Mouse (Mus musculus) forebrain, embryonic 12.5 days (tissue): ENCODE results near the gene Cfap43. TPM values are rescaled to one million over a fixed set of nuclear protein-coding genes. Genes with fewer than 3 reads are reported as not detected.

Experiments
- ATAC-seq: fragments of 200-750 bp; cut with Nextera tagmentation; 2 replicates; pipeline ENCODE4 v1.8.0; 2017; ENCODE audit warnings: moderate TSS enrichment; ENCODE audit not compliant: low FRiP score
- H3K27ac ChIP-seq: fragments of 300-500 bp; sonication (generic); 2 replicates; pipeline ENCODE4 v1.5.1; 2016; ENCODE audit warnings: mild to moderate bottlenecking
- H3K27me3 ChIP-seq: fragments of 300-500 bp; sonication (generic); 2 replicates; pipeline ENCODE4 v1.6.1; 2016; ENCODE audit warnings: mild to moderate bottlenecking
- H3K36me3 ChIP-seq: fragments of 300-500 bp; sonication (generic); replicated peaks from 2 replicates; pipeline ENCODE4 v1.6.1; 2016; ENCODE audit warnings: mild to moderate bottlenecking
- H3K4me1 ChIP-seq: fragments of 300-500 bp; sonication (generic); 2 replicates; pipeline ENCODE4 v1.6.1; 2016
- H3K4me2 ChIP-seq: fragments of 300-500 bp; sonication (generic); 2 replicates; pipeline ENCODE4 v1.6.1; 2016; ENCODE audit warnings: mild to moderate bottlenecking, moderate library complexity
- H3K4me3 ChIP-seq: fragments of 300-500 bp; sonication (generic); replicated peaks from 2 replicates; pipeline ENCODE4 v1.5.1; 2016; ENCODE audit warnings: mild to moderate bottlenecking
- H3K9ac ChIP-seq: fragments of 300-500 bp; sonication (generic); 2 replicates; pipeline ENCODE4 v1.6.1; 2016; ENCODE audit warnings: mild to moderate bottlenecking
- H3K9me3 ChIP-seq: fragments of 300-500 bp; sonication (generic); 2 replicates; pipeline ENCODE4 v1.6.1; 2016
- WGBS: fragments of 180-500 bp; shearing (Covaris S2); methylation state at CpG from one replicate; pipeline ENCODE4 v1.1.7; 2016; 5-methylcytosine and 5-hydroxymethylcytosine counted together
- polyA plus RNA-seq: library from polyadenylated mRNA; unstranded; fragments of >200 nt; fragmentation: Nextera tagmentation; extraction: Ambion mirVana; gene quantifications from 2 replicates; pipeline ENCODE4 v1.2.1, GENCODE M21; 2016

Cfap43 gene
- polyA plus RNA-seq, 1 experiment from 2014 or later: 0.37 TPM

DNA sequence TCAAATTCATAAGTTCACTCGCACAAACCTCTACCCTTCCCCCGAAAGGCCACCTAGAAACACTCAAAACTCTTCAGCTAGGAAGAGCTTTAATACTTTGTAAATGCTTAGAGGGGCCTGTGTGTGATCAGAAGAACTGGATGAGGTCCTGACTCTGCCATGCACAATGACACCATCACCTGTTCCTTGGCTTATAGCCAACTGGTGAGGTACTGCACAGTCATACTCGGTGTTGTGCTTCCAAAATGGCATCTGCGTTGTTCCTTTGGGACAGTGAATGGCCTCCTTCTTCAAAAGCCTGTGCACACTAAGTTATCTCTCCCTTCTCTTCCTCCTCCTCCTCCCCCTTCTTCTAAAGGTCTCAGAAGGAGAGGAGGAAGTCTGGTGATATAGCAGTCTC lies 8.3 kb downstream of the Cfap43 start:
- Histone ChIP-seq H3K27ac (peak overlapping the region; percentile 97), H3K4me1 (peaks cover 27% of the 10 kb centered on the region), H3K27me3 (no peaks in the 10 kb centered on the region), H3K36me3 (0 out of 2 replicates have a peak, but pooled peaks cover 7% of the 10 kb centered on the region), H3K9me3 (no peaks in the 10 kb centered on the region), H3K9ac (no peak overlapping the region), H3K4me2 (no peak overlapping the region; the same call in 1 of the 2 replicates), H3K4me3 (no peak overlapping the region)
- WGBS: 93% methylated on average over 4 of the region's 4 CpGs
- no peak for ATAC-seq

DNA sequence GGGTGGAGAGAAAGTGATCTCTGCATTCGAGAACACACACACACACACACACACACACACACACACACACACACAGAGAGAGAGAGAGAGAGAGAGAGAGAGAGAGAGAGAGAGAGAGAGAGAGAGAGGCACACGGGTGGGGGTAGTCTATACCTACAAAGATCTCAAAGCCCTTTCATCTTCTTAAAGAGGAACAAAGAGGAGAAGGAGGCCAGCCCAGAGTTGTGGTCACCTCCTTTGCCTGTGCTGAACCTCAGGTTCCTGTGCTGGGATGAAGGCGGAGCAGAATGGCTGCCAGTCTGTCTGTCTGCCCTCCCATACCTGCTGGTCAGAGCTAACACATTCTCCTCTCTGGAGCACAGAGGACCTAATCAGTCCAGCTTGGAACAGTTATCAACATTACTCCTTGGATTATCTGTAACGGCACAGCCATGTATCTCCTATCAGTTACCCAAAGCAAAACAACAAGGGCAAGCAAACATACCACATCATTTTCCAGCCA lies 8.9 kb downstream of the Cfap43 start:
- Histone ChIP-seq H3K4me3 (peak overlapping the region; percentile 38), H3K36me3 (0 out of 2 replicates have a peak, but pooled peaks cover 7% of the 10 kb centered on the region), H3K4me1 (peaks cover 30% of the 10 kb centered on the region), H3K4me2 (peak overlapping the region; percentile 62), H3K27me3 (no peaks in the 10 kb centered on the region), H3K9ac (peak overlapping the region; percentile 69), H3K27ac (peak overlapping the region; percentile 97), H3K9me3 (no peaks in the 10 kb centered on the region)
- 28% methylated on average over 4 of the region's 4 CpGs for WGBS
- ATAC-seq: peak; percentile 18; the same call in 1 of the 2 replicates

DNA sequence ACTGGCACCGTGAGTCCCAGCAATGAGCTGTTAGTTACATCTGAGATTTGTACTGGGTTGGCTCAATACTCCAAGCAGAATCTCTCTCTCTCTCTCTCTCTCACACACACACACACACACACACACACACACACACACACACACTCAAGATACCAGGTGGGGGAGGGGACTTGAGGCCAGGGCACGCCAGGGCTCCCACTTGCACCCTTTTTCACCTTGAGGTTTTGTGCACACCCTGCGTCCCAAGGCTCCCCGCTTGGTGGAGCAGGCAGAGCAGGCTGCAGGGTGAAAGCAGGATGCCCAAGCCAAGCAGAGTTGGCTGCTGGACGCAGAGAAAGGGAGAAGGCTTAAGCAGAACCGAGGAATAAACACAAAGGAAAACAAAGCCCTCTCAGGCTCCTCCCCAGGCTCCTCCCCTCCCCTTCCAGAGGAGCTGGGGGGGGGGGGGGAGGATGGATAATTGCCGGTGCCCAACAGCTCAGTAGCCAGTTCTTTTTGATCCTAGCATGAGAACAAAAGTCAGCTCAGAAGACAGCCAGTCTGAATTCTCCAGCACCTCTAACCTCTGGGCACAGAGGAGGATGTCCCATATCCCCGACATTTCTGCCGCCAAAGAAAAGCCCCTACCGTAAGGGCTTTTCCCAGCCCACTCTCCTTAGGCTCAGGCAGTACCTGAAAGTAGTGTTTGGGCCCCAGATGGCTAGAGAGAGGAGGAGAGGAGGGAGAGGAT lies 9.5 kb downstream of the Cfap43 start:
- peak overlapping the region; percentile 97 for H3K27ac ChIP-seq
- H3K9me3 ChIP-seq: no peaks in the 10 kb centered on the region
- H3K9ac ChIP-seq: peak overlapping the region; percentile 69
- 0 out of 2 replicates have a peak, but pooled peaks cover 7% of the 10 kb centered on the region for H3K36me3 ChIP-seq
- whole genome bisulfite sequencing: 1% methylated on average over 10 of the region's 10 CpGs
- H3K4me2 ChIP-seq: peak overlapping the region; percentile 62
- H3K27me3 ChIP-seq: no peaks in the 10 kb centered on the region
- H3K4me3 ChIP-seq: peak overlapping the region; percentile 38
- peaks cover 30% of the 10 kb centered on the region for H3K4me1 ChIP-seq
- ATAC-seq: peak; percentile 89

DNA sequence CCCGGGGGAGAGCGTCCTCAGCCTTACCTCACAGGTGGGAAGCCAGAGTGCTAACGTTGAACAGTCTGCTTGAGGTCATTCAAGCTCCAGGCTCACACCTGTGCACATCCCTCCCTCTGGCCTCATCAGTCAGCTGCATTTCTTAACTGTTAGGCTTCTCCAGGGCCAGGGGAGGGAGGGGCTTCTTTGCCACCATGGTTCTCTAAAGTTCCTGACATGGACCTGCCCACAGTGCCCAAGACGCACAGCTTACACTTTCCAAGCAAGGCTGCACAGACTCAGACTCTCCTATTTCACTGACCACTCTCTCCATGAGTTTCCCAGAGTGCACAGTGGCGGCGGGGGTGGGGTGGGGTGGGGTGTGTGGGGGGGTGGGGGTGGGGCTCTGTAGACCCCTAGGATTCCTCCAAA lies 10.1 kb downstream of the Cfap43 start:
- Histone ChIP-seq H3K4me2 (peak overlapping the region; percentile 62), H3K4me1 (peaks cover 30% of the 10 kb centered on the region), H3K4me3 (peak overlapping the region; percentile 38), H3K27ac (peak overlapping the region; percentile 97), H3K9ac (peak overlapping the region; percentile 69), H3K36me3 (0 out of 2 replicates have a peak, but pooled peaks cover 7% of the 10 kb centered on the region), H3K27me3 (no peaks in the 10 kb centered on the region), H3K9me3 (no peaks in the 10 kb centered on the region)
- WGBS: 20% methylated on average over 6 of the region's 6 CpGs
- ATAC-seq: peak; percentile 59

DNA sequence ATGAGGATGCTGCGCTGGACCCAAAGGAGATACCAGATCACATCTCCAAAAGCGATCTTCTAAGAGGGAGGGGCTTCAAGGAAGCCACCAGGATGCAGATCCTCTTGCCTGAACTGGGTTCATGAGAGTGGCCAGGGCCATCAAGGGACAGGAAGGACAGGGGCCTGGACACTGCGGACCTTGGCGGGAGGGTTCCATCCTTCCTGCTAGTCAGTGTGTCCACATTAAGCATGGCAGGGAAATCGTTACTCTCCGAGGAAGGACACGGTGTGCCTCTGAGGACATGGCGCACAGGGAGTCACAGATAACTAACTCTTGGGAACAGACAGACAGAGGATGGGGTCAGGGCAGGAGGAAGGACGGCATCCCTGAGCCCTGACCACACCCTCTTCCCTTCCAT lies 11.5 kb downstream of the Cfap43 start:
- ATAC-seq: no peak
- Histone ChIP-seq H3K9ac (no peak overlapping the region), H3K4me2 (no peak overlapping the region), H3K4me1 (peaks cover 40% of the 10 kb centered on the region), H3K36me3 (0 out of 2 replicates have a peak, but pooled peaks cover 7% of the 10 kb centered on the region), H3K9me3 (no peaks in the 10 kb centered on the region), H3K27ac (no peak overlapping the region), H3K4me3 (no peak overlapping the region), H3K27me3 (no peaks in the 10 kb centered on the region)
- WGBS: 94% methylated on average over 9 of the region's 9 CpGs

DNA sequence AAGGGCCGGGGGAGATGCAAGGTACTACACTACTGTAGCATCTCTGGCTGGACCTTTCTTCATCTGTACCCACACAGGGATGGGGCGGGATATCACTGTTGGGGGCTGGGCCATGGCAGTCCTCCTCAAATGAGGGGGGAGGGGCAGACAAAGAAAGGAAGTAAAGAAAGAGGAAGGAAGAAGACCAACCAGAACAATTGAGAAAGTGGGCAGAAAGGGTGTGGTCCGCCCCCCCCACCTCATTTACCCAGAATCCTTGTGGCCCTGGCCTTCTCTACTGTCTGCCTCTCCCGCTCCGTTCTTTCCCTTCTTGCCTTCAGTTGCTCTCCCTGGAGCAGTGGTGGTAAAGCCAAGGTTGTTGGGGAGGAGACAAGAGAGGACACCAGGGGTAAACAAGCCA lies 13.5 kb downstream of the Cfap43 start:
- H3K27ac ChIP-seq: no peak overlapping the region
- H3K9ac ChIP-seq: no peak overlapping the region
- peaks cover 36% of the 10 kb centered on the region for H3K4me1 ChIP-seq
- H3K4me2 ChIP-seq: no peak overlapping the region
- H3K36me3 ChIP-seq: no peaks in the 10 kb centered on the region
- no peaks in the 10 kb centered on the region for H3K9me3 ChIP-seq
- no peak overlapping the region for H3K4me3 ChIP-seq
- WGBS: 91% methylated on average over 5 of the region's 5 CpGs
- H3K27me3 ChIP-seq: no peaks in the 10 kb centered on the region
- no peak for ATAC-seq

DNA sequence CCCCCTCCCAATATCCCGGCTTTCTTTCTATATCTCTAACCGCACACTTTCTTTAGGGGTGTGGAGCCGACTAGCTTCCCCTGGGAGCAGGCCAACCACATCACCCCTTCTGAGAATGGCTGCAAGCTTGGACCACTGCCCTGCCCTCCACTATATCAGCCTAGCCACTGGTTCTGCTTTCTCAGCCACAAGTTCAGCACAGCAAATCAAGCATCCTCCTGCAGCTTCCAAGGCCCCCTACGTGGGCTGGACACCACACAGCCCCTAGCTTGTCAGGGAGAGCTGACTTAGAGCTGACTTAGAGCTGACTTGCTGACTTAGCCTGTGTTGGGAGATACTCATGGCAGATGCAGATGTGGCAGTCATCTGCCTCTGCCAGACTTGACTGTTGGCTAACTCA lies 14.0 kb downstream of the Cfap43 start:
- H3K27me3 ChIP-seq: no peaks in the 10 kb centered on the region
- no peaks in the 10 kb centered on the region for H3K9me3 ChIP-seq
- ATAC-seq: no peak
- no peak overlapping the region for H3K9ac ChIP-seq
- no peak overlapping the region for H3K4me3 ChIP-seq
- no peak overlapping the region for H3K4me2 ChIP-seq
- H3K27ac ChIP-seq: no peak overlapping the region
- peaks cover 31% of the 10 kb centered on the region for H3K4me1 ChIP-seq
- 92% methylated on average over 4 of the region's 4 CpGs for WGBS
- no peaks in the 10 kb centered on the region for H3K36me3 ChIP-seq

DNA sequence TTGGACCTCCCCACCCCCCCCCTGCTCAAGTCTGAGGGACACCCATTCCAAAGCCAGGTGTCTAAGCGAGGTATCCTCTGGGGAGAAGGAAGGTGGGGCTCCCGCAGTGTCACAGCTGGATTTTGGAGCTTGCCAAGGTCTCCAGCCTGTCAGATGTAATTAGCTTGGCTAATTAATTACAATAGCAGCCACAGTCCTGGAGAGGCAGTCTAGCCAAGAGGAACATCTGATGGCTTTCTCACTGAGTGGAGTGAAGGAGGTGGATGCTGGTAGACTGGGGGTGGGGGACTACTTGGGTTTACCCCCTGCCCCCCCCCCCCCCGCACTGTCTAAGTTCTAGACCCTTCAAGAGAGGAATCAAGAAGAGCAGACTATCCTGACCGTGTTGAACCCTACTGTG lies 15.4 kb downstream of the Cfap43 start:
- no peak overlapping the region for H3K4me2 ChIP-seq
- no peak overlapping the region for H3K9ac ChIP-seq
- WGBS: 48% methylated on average over 4 of the region's 4 CpGs
- H3K36me3 ChIP-seq: no peaks in the 10 kb centered on the region; the same call in 1 of the 2 replicates
- H3K27me3 ChIP-seq: no peaks in the 10 kb centered on the region
- H3K27ac ChIP-seq: no peak overlapping the region
- no peaks in the 10 kb centered on the region for H3K9me3 ChIP-seq
- peaks cover 18% of the 10 kb centered on the region for H3K4me1 ChIP-seq
- no peak overlapping the region for H3K4me3 ChIP-seq
- ATAC-seq: peak; percentile 32; the same call in 1 of the 2 replicates

DNA sequence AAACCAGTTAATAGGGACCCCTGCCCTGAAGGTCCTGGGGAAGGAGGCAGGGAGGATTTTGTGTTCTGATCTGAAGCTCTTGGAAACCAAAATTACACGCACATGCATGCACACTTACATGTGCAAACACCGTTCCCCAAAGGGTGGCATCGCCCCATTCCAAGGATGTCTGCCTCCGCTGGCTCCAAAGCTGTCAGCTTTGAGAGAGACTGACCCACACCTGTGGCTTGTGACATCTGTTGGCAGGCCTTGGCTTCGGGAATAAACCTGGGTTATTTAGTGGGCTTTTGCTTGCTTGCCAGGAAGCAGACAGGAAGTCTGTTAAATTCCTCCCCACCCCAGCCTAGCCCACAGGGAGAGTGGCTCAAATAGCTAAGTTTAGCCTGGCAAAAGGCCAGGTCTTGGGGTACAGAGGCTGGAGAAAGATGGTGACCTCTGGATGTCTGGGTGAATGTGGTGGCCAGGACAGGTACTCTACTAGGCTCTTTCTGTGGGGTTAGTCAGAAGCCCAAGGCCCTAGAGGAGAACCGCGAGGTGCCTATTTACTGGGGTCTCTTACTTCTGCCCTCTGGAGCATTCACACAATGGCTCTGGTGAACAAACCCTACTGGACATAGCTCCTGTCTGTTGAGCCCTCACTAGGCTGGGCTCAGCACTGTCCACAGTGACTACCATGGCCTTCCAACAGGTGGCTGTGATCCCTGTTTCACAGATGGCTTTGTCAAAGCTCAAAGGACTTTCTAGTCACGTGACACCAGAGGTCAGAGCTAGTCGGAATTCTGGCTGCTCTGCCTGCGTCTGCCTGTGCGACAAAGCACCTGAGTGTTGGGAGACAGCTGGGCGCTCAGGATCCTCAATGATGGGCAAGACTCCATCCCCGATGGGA lies 16.5 kb downstream of the Cfap43 start:
- Histone ChIP-seq H3K27ac (no peak overlapping the region), H3K4me3 (no peak overlapping the region), H3K9ac (no peak overlapping the region), H3K4me2 (no peak overlapping the region), H3K36me3 (peaks cover 6% of the 10 kb centered on the region), H3K9me3 (no peaks in the 10 kb centered on the region), H3K4me1 (peaks cover 13% of the 10 kb centered on the region), H3K27me3 (no peaks in the 10 kb centered on the region)
- no peak for ATAC-seq
- 76% methylated on average over 13 of the region's 13 CpGs for WGBS

DNA sequence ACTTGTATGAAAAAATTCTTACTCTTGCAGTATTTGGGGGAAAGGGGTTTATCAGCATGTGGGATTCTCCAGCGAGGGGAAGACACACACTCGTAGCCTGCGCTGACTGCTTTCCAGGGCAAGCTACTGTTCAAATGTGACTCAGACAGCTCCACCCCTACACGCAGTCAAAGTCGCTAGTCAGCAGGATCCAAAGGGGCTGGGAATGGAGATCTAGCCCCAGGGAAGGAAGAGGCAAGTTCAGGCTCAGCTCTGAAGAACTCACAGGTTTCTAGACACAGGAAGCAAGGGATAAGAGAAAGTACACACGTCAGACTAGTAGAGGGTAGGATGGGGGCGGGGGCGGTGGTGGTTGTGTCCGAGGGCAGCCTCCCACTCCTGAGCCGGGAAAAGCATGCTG lies 18.5 kb downstream of the Cfap43 start:
- no peak overlapping the region for H3K27ac ChIP-seq
- no peak for ATAC-seq
- no peaks in the 10 kb centered on the region for H3K9me3 ChIP-seq
- H3K4me2 ChIP-seq: no peak overlapping the region
- H3K4me1 ChIP-seq: peaks cover 13% of the 10 kb centered on the region
- H3K4me3 ChIP-seq: no peak overlapping the region
- no peaks in the 10 kb centered on the region for H3K27me3 ChIP-seq
- 89% methylated on average over 10 of the region's 10 CpGs for WGBS
- no peak overlapping the region for H3K9ac ChIP-seq
- H3K36me3 ChIP-seq: peaks cover 26% of the 10 kb centered on the region

DNA sequence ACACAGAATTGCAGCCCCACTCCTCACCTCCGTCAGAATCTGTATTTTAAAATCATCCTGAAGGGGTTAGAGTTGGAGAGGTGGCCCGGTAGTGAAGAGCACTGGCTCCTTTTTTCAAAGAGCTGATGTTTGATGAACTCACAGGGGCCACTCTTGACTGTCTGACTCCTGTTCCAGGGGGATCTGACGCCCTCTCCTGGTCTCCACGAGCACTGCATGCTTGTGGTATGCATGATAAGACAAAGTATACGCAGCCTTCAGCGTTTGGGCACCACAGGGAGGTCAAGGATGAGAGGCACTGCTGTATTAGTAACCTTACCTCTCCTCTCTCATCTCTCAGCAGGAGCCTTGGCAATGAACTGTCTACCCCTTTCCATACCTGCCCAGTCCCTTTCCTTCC lies 19.1 kb downstream of the Cfap43 start:
- Histone ChIP-seq H3K9ac (no peak overlapping the region), H3K27me3 (no peaks in the 10 kb centered on the region), H3K27ac (no peak overlapping the region), H3K9me3 (no peaks in the 10 kb centered on the region), H3K4me2 (no peak overlapping the region), H3K36me3 (peaks cover 32% of the 10 kb centered on the region), H3K4me1 (peaks cover 10% of the 10 kb centered on the region), H3K4me3 (no peak overlapping the region)
- WGBS: 70% methylated on average over 6 of the region's 6 CpGs
- ATAC-seq: no peak

DNA sequence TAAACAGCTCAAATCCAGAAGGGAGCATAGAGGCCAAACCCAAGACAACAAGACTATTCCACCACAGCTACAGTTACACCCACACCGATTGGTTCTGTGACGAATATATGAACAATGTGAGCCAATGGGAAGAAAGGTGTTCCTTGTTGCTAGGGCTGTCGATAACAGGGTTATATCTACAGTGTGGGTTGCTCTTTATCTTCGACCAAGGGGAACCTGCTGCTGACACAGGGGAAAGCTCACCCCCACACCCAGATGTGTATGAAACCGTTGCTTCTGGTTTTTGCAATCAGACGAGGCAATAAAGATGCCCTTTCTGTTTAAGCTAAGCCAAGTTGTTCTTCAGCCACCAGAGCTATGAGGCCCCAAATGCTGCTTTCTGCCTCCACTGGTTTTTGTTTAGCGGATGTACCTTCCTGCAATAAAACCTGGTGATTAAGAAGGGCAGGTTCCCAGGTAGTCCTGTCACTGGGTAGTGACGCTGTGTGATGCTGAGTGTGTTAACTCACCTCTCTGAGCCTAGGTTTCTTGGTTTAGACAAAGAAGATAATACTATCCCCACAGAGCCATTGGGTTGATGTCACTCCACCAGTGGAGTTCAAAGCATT lies 20.5 kb downstream of the Cfap43 start:
- 92% methylated on average over 8 of the region's 8 CpGs for WGBS
- Histone ChIP-seq H3K36me3 (peaks cover 44% of the 10 kb centered on the region), H3K4me1 (peaks cover 6% of the 10 kb centered on the region)

More for the DNA sequence above, 20.5 kb downstream of the Cfap43 start:
- no peak overlapping the region for H3K4me2 ChIP-seq
- no peak for ATAC-seq
- no peak overlapping the region for H3K4me3 ChIP-seq
- no peaks in the 10 kb centered on the region for H3K9me3 ChIP-seq
- H3K9ac ChIP-seq: no peak overlapping the region
- no peaks in the 10 kb centered on the region for H3K27me3 ChIP-seq
- no peak overlapping the region for H3K27ac ChIP-seq
